Mouse (Mus musculus) cerebellum, adult 18-20 months (tissue): ENCODE measurements at regions not wholly inside any gene's neighbourhood (a gene's known extent, or its start where the extent isn't known, plus 50 kb on each side); places are given as distances from the start of the nearest gene placed in this dataset.

Experiments
- DNase-seq, 2 experiments: peaks; one replicate each; pipeline ENCODE4 v3.0.0; 2021

GRCm38 (mm10) chr12:73446148-73446547 is 100.0 kb downstream of the Tmem30b start:
- no peak for DNase-seq

GRCm38 (mm10) chr12:73445562-73445961 is 100.6 kb downstream of the Tmem30b start:
- no peak for DNase-seq

DNA sequence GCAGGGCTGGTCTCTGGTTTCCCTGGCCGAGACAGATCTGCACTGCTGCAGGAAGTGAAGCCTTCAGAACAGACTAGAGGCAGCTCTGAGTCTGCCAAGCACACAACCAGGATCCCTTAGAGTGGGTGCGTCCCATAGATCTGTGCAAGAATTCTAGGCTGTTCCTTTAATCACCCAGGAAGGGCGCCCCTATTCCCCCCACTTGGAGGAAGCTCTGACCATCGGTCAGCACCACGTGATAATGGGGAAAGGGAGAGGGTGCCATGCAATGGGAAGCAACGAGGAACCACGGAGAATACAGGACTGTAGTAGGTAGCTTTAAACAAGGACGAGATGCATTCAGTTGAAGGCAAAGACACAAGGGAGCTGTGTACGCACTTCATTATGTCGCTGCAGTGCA is 101.1 kb downstream of the Tmem30b start:
- DNase-seq, result no peak

DNA sequence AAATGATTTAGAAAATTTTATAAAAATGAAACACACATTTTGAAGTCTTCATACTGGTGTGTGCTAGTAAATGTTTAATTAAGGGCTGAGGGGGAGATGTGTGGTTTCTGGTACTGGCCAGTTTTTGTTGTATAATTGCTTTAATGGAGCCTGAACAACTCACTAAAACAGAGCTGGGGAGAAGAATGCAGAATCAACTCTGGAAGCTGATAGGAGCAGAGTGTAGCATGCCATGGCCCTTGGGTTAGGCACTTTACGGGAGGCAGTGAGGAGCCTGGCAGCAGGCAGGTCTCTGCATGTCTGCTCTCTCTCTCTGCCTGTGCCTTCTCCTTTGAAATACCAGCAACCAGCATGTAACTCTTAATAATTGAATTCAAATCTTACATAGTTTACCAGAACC is 104.9 kb downstream of the Tmem30b start:
- no peak for DNase-seq

- DNase-seq, result no peak
These were observed 111.5 kb downstream of the Tmem30b start for GRCm38 (mm10) chr12:73434684-73435083.

DNA sequence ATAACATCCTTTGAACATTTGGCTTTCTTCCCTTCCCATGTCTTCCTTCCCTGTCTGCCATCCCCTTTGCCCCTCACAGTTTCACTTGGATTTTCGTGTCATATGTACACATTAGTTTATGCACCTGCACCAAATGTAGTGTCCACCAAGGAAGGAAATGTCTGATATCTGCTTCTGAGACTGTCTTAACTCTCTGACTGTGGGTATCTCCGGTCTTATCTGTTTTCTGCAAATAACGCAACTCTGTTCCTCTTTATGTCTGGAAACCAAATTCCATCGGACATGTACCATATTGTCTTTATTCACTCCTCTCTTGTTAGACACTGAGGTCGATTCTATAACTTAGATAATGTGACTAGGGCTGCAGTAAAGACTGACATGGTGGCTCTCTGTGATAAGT is 113.6 kb downstream of the Tmem30b start:
- DNase-seq, result no peak

DNA sequence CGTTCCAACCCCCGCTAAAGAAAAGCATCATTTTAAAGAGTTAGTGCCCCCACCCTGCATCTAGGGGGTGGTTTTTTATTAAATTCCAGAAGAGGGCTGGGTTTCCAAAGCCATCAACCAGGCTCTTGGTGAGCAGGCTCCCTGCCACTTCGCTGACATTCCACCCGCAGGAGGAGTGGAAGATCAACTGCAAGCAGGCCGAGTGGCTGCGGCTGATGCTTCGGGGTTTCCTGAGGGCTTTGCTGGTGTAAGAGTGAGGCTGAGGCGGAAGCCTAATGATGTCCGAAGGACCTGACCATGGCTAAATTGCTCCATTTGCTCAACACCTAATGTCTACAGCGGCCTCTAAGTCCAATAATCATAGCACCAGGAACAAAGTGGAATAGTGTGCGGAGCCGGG is 118.0 kb downstream of the Tmem30b start:
- no peak for DNase-seq

- DNase-seq, result no peak
These were observed 121.4 kb downstream of the Tmem30b start for GRCm38 (mm10) chr12:73424814-73425213.

GRCm38 (mm10) chr12:73417101-73417500 is 129.1 kb downstream of the Tmem30b start:
- no peak for DNase-seq

DNA sequence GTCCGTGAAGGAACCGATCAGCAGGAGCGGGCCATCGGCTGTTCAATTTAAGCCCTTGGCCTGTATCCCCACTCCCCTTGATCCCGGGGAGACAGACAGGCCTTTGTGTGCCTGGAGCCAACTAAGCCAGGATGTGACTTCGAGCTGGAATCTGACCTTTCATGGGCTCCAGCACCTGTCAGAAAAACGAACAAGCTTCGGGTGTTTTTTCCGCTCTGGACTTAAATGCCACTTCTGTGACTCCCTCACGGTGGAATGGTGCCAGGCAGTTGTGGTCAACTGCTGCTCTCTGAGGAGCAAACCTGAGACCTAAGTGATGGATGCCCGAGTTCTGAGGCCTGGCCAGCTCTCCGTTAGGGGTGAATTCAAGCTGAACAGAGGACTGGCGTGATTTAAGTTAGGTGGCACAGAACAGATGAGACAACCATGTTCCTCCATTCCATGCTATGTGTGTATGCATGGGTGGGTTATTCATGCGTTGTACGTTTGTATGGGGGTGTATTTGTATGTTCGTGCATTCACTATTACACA is 129.8 kb downstream of the Tmem30b start:
- no peak for DNase-seq

DNA sequence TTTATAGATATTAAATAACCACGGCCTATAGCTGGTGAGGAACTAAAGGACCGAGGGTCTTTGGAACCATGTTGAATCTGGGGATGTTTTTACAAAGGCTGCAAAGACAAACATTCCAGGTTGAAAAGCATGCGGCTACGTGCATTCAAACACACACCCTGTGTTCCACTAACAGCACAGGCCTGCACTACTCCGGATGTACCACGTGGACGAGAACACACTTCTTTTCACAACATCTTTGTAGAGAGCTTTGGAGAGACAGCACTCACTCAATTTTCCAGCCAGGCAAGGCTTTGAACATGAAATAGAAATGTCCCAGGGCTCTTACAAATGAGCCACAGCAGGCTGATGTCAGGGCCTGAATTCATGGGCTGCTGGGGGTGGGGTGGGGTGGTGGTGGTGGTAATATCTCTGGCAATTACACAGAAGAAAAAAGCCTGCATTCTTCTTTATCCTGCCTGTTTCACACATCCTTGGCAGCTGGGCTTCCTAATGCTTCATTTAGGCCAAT is 129.3 kb downstream of the Slc38a6 start:
- DNase-seq, result no peak

- no peak for DNase-seq
These were observed 127.0 kb downstream of the Slc38a6 start for GRCm38 (mm10) chr12:73413439-73414196.

- no peak for DNase-seq
These were observed 125.9 kb downstream of the Slc38a6 start for GRCm38 (mm10) chr12:73412500-73412899.

DNA sequence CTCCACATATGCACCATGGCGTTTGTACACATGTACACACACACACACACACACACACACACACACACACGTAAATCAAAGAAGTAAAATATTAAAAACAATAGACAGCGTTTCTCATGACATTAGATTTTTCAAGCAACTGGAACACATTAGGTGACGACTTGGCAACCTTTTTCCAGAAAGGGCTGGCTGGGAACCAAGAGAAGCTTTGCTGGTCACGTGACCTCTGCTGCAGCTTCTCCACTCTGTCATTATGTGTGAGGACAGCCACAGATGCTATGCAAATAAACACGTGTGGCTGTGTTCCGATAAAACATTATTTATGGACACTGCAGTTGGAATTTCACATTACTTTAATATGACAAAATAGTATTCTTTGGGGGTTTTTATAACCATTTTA is 124.3 kb downstream of the Slc38a6 start:
- no peak for DNase-seq

GRCm38 (mm10) chr12:73409481-73410085 is 123.0 kb downstream of the Slc38a6 start:
- no peak for DNase-seq

DNA sequence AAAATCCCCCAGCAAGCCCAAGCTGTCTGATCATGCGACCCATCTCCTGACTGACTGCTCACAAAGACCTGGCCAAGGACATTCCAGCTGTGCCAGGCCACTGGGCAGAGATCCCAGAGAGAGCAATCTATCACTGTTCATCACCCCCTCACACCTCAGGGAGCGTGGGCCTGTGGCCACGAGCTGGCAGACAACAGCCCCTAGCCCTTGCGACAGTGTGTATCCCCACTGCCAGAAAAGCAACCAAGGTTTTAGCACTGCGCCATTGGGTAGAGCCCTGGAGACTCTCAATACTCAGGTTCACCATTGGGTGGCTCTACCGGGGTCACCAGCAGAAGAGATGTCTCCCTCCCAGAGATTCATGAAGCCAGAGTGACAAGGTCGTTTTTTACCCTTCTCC is 122.0 kb downstream of the Slc38a6 start:
- DNase-seq, result no peak

DNA sequence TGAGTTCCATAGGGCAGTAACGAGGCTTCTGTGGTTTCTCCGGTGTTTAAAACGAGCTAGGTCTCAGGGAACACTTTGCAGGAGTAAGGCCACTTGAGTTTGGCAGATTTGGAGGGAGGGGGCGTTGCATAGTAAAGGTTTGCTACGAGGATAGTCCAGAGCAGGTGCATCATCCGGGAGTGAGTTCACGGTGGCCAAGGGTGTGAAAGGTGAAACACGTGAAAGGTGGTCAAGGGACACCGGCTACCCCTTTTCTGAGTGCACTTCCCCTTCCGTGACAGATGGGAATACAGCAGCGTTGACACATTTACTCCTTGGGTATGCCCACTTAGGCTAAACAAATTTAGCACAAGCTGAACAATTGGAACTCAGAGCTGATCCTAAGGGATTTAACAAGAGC is 121.6 kb downstream of the Slc38a6 start:
- no peak for DNase-seq

- no peak for DNase-seq
These were observed 120.0 kb downstream of the Slc38a6 start for GRCm38 (mm10) chr12:73406556-73407087.

- no peak for DNase-seq
These were observed 119.0 kb downstream of the Slc38a6 start for GRCm38 (mm10) chr12:73405583-73405982.

GRCm38 (mm10) chr12:73405106-73405505 is 118.5 kb downstream of the Slc38a6 start:
- no peak for DNase-seq

- no peak for DNase-seq
These were observed 117.4 kb downstream of the Slc38a6 start for GRCm38 (mm10) chr12:73403906-73404474.
